22 mouse cellular contexts compared by ENCODE assay signal in genomic region chr12:92186448-92187132, GRCm38 (mm10).
DNase-seq lines count a peak whose midpoint lies in the region; ATAC-seq and TF ChIP-seq lines count a peak whose summit lies in the region.
"Had no signal": no experiment of that assay in that cellular context is flagged by ENCODE, and none has a peak within 500 bp of the region (broad histone marks: within the 10 kb centered on the region; RNA-seq: fewer than 3 reads in every experiment).

No protein-coding gene starts in this region.

- H3K4me1 ChIP-seq in intestine, embryonic 14.5 days (replicated peaks; ENCODE audit: control insufficient read depth, insufficient read depth, low read length), result no peaks in the 10 kb centered on the region; the same call in 1 of the 2 replicates
- H3K4me1 ChIP-seq in intestine, postnatal 0 days (replicated peaks; ENCODE audit: control insufficient read depth, insufficient read depth, low read length), result no peaks in the 10 kb centered on the region
- H3K4me1 ChIP-seq in kidney, embryonic 16.5 days (ENCODE audit: insufficient read depth, low read length), result no peaks in the 10 kb centered on the region
- H3K4me1 ChIP-seq: embryonic facial prominence, embryonic 15.5 days; heart, embryonic 13.5 days; megakaryocyte, embryonic 14.5 days had no signal

- H3K9ac ChIP-seq in intestine, embryonic 14.5 days (ENCODE audit: low read length), result no peak overlapping the region
- H3K9ac ChIP-seq in intestine, postnatal 0 days (ENCODE audit: low read depth, low read length), result no peak overlapping the region
- H3K9ac ChIP-seq in kidney, embryonic 16.5 days (replicated peaks; ENCODE audit: low read length), result no peak overlapping the region
- H3K9ac ChIP-seq: embryonic facial prominence, embryonic 15.5 days; heart, embryonic 13.5 days; hindbrain, embryonic 14.5 days had no signal

- DNase-seq in intestine, embryonic 14.5 days (ENCODE audit: low spot score), result no peak
- DNase-seq in retina, postnatal 1 day, result peak; percentile 11
- no peak for DNase-seq in retina, embryonic 14.5 days (ENCODE audit: low spot score)
- DNase-seq in adrenal gland, adult 18-20 months (ENCODE audit: low spot score in 2 of 2), result no peak
- no peak for DNase-seq in adrenal gland, adult 8-10 months
- DNase-seq: B cell, adult 2 months; cerebellum, adult 9-10 months; heart, adult 11 months; layer of hippocampus, adult 9-11 months; left cerebral cortex, postnatal 4 days; liver; lung, adult 2 months; midbrain, embryonic 14.5 days; thymus, adult 18-20 months; thymus, postnatal 4 days had no signal

- no peak for TF ChIP-seq CTCF in intestine, postnatal 0 days (IDR thresholded peaks at IDR 0.05; ENCODE audit: low read depth)

- no peak overlapping the region for H3K4me2 ChIP-seq in intestine, embryonic 14.5 days (ENCODE audit: low read length)
- H3K4me2 ChIP-seq in intestine, postnatal 0 days (replicated peaks; ENCODE audit: low read depth), result no peak overlapping the region
- H3K4me2 ChIP-seq in kidney, embryonic 16.5 days (replicated peaks; ENCODE audit: low read depth, low read length), result no peak overlapping the region
- H3K4me2 ChIP-seq: embryonic facial prominence, embryonic 15.5 days; heart, embryonic 13.5 days; hindbrain, embryonic 14.5 days had no signal

- H3K9me3 ChIP-seq in intestine, embryonic 14.5 days (ENCODE audit: control insufficient read depth, low read length), result no peaks in the 10 kb centered on the region
- H3K9me3 ChIP-seq in intestine, postnatal 0 days (ENCODE audit: control insufficient read depth), result no peaks in the 10 kb centered on the region
- no peaks in the 10 kb centered on the region for H3K9me3 ChIP-seq in kidney, embryonic 16.5 days (ENCODE audit: low read length)
- H3K9me3 ChIP-seq: embryonic facial prominence, embryonic 15.5 days; heart, embryonic 13.5 days; megakaryocyte, embryonic 14.5 days had no signal

- no peaks in the 10 kb centered on the region for H3K27me3 ChIP-seq in intestine, embryonic 14.5 days (replicated peaks; ENCODE audit: control insufficient read depth, insufficient read depth, low read length)
- H3K27me3 ChIP-seq in intestine, postnatal 0 days (replicated peaks; ENCODE audit: control insufficient read depth, insufficient read depth, low read length), result no peaks in the 10 kb centered on the region
- H3K27me3 ChIP-seq in kidney, embryonic 16.5 days (ENCODE audit: insufficient read depth, low read length), result no peaks in the 10 kb centered on the region
- H3K27me3 ChIP-seq: embryonic facial prominence, embryonic 15.5 days; heart, embryonic 13.5 days; megakaryocyte, embryonic 14.5 days had no signal

- ATAC-seq in intestine, embryonic 14.5 days (replicated peaks; ENCODE audit: low FRiP score, low TSS enrichment, low read depth), result no peak
- no peak for ATAC-seq in intestine, postnatal 0 days
- ATAC-seq in kidney, embryonic 16.5 days (ENCODE audit: low FRiP score, low TSS enrichment), result peak; percentile 92

- no peak overlapping the region for H3K4me3 ChIP-seq in intestine, embryonic 14.5 days (ENCODE audit: low read depth, low read length)
- no peak overlapping the region for H3K4me3 ChIP-seq in intestine, postnatal 0 days (ENCODE audit: low read depth, low read length)
- no peak overlapping the region for H3K4me3 ChIP-seq in kidney, embryonic 16.5 days (ENCODE audit: low read length)
- H3K4me3 ChIP-seq: embryonic facial prominence, embryonic 15.5 days; heart, embryonic 13.5 days; left cerebral cortex, adult 2 months; megakaryocyte, embryonic 14.5 days had no signal

- 61% methylated on average over 6 of the region's 6 CpGs for WGBS in intestine, embryonic 14.5 days
- WGBS in intestine, postnatal 0 days, result 52% methylated on average over 6 of the region's 6 CpGs
- WGBS in kidney, embryonic 16.5 days, result 37% methylated on average over 6 of the region's 6 CpGs

- H3K36me3 ChIP-seq in intestine, embryonic 14.5 days (ENCODE audit: control insufficient read depth, insufficient read depth, low read length), result no peaks in the 10 kb centered on the region
- no peaks in the 10 kb centered on the region for H3K36me3 ChIP-seq in intestine, postnatal 0 days (ENCODE audit: control insufficient read depth, insufficient read depth)
- no peaks in the 10 kb centered on the region for H3K36me3 ChIP-seq in kidney, embryonic 16.5 days (ENCODE audit: insufficient read depth, low read length)
- H3K36me3 ChIP-seq: embryonic facial prominence, embryonic 15.5 days; heart, embryonic 13.5 days had no signal

- H3K27ac ChIP-seq in intestine, embryonic 14.5 days (ENCODE audit: low read depth), result 0 out of 2 replicates have a peak overlapping the region, but pooled peaks have one; percentile 7
- H3K27ac ChIP-seq in intestine, postnatal 0 days (ENCODE audit: low read depth, low read length), result no peak overlapping the region
- H3K27ac ChIP-seq in kidney, embryonic 16.5 days (ENCODE audit: low read length), result peak overlapping the region; percentile 55; the same call in 1 of the 2 replicates
- H3K27ac ChIP-seq: embryonic facial prominence, embryonic 15.5 days; heart, embryonic 13.5 days; hindbrain, embryonic 14.5 days; left cerebral cortex, adult 2 months had no signal
